Mouse (Mus musculus) CD8-positive naive resting alpha-beta T cell, adult 2 months (primary cell): Measurements from ENCODE around the gene Heatr3.

ENCODE experiments used
- DNase-seq, 2 experiments: peaks; one replicate each; pipeline ENCODE4 v3.0.0; 2022; ENCODE audit warnings: low read depth in 2 of 2, low spot score in 2 of 2

Gene Heatr3

GRCm38 (mm10) chr8:88137748-88138484, at the start of gene Heatr3:
Heatr3 (plus strand) TSS chr8:88137855.
- peak; percentile 70 to 76 for DNase-seq

GRCm38 (mm10) chr8:88088006-88088405, 49.6 kb upstream of the Heatr3 start:
- no peak for DNase-seq

- DNase-seq, result no peak
These were observed 46.0 kb upstream of the Heatr3 start for GRCm38 (mm10) chr8:88091661-88092060.

GRCm38 (mm10) chr8:88093367-88093766, 44.3 kb upstream of the Heatr3 start:
- DNase-seq, result no peak

- DNase-seq, result no peak
These were observed 38.8 kb upstream of the Heatr3 start for GRCm38 (mm10) chr8:88098856-88099255.

- peak; percentile 2 to 9 for DNase-seq
These were observed 38.1 kb upstream of the Heatr3 start for GRCm38 (mm10) chr8:88099526-88099925.

- DNase-seq, result no peak
These were observed 28.4 kb upstream of the Heatr3 start for GRCm38 (mm10) chr8:88109241-88109640.

GRCm38 (mm10) chr8:88118456-88119036, 19.1 kb upstream of the Heatr3 start, which contains the start of gene Cnep1r1:
Cnep1r1 (plus strand) TSS chr8:88118769.
- peak; percentile 98 for DNase-seq

- DNase-seq, result no peak
These were observed 18.6 kb upstream of the Heatr3 start for GRCm38 (mm10) chr8:88119076-88119475.

- no peak for DNase-seq
These were observed 12.8 kb upstream of the Heatr3 start for GRCm38 (mm10) chr8:88124850-88125249.

- no peak for DNase-seq
These were observed 8.3 kb upstream of the Heatr3 start for GRCm38 (mm10) chr8:88129397-88129796.

- no peak for DNase-seq
These were observed 6.8 kb upstream of the Heatr3 start for GRCm38 (mm10) chr8:88130754-88131317.

GRCm38 (mm10) chr8:88139256-88139655, 1.6 kb downstream of the Heatr3 start:
- DNase-seq, result peak in 1 of 2 experiments; percentile 13

- no peak for DNase-seq
These were observed 4.0 kb downstream of the Heatr3 start for GRCm38 (mm10) chr8:88141629-88142028.

GRCm38 (mm10) chr8:88144041-88144440, 6.4 kb downstream of the Heatr3 start:
- no peak for DNase-seq

GRCm38 (mm10) chr8:88150910-88151371, 13.3 kb downstream of the Heatr3 start:
- no peak for DNase-seq

- DNase-seq, result no peak
These were observed 22.8 kb downstream of the Heatr3 start for GRCm38 (mm10) chr8:88160237-88160995.

- peak; percentile 66 to 74 for DNase-seq
These were observed 23.8 kb downstream of the Heatr3 start for GRCm38 (mm10) chr8:88161439-88161838.

- DNase-seq, result peak; percentile 42 to 54
These were observed 37.6 kb downstream of the Heatr3 start for GRCm38 (mm10) chr8:88175264-88175663.

- DNase-seq, result no peak
These were observed 39.6 kb downstream of the Heatr3 start for GRCm38 (mm10) chr8:88177291-88177690.

GRCm38 (mm10) chr8:88183121-88183520, 45.5 kb downstream of the Heatr3 start:
- DNase-seq, result no peak
